Mouse (Mus musculus) stomach, postnatal 0 days (tissue): ENCODE measurements around the gene Zfp609. TPM values are rescaled to one million over a fixed set of nuclear protein-coding genes. Genes with fewer than 3 reads are reported as not detected.
A peak's percentile ranks its signal among the peaks of the same experiment; 100 is the strongest.

Experiments used
- ATAC-seq: fragments of 200-750 bp; cut with Nextera tagmentation; 2 replicates; pipeline ENCODE4 v1.8.0; 2017; ENCODE audit not compliant: low FRiP score, low TSS enrichment
- DNase-seq: peaks from one replicate; pipeline ENCODE4 v3.0.0-alpha.2; 2016; ENCODE audit warnings: low spot score
- H3K27ac ChIP-seq: fragments of 300-500 bp; sonication (generic); replicated peaks from 2 replicates; pipeline ENCODE4 v1.5.1; 2014; ENCODE audit warnings: mild to moderate bottlenecking, control low read depth
- H3K27me3 ChIP-seq: fragments of 300-500 bp; sonication (generic); 2 replicates; pipeline ENCODE4 v1.6.1; 2014; ENCODE audit warnings: low read length; ENCODE audit not compliant: control insufficient read depth, insufficient read depth
- H3K36me3 ChIP-seq: fragments of 300-500 bp; sonication (generic); 2 replicates; pipeline ENCODE4 v1.6.1; 2014; ENCODE audit warnings: low read length, mixed read lengths; ENCODE audit not compliant: control insufficient read depth, insufficient read depth
- H3K4me1 ChIP-seq: fragments of 300-500 bp; sonication (generic); replicated peaks from 2 replicates; pipeline ENCODE4 v1.6.1; 2014; ENCODE audit warnings: antibody characterized with exemption; ENCODE audit not compliant: control insufficient read depth, insufficient read depth
- H3K4me2 ChIP-seq: fragments of 300-500 bp; sonication (generic); replicated peaks from 2 replicates; pipeline ENCODE4 v1.6.1; 2014; ENCODE audit warnings: low read depth, mild to moderate bottlenecking, control low read depth, moderate library complexity
- H3K4me3 ChIP-seq: fragments of 300-500 bp; sonication (generic); 2 replicates; pipeline ENCODE4 v1.5.1; 2014; ENCODE audit warnings: low read depth, low read length, control low read depth
- H3K9ac ChIP-seq: fragments of 300-500 bp; sonication (generic); 2 replicates; pipeline ENCODE4 v1.6.1; 2014; ENCODE audit warnings: mild to moderate bottlenecking, low read length, control low read depth, mixed read lengths
- H3K9me3 ChIP-seq: fragments of 300-500 bp; sonication (generic); 2 replicates; pipeline ENCODE4 v1.6.1; 2016; ENCODE audit warnings: low read length; ENCODE audit not compliant: control insufficient read depth
- CTCF ChIP-seq: IDR thresholded peaks from 2 replicates; pipeline ENCODE4 v1.5.1; 2016; ENCODE audit warnings: antibody characterized with exemption, low read depth, mild to moderate bottlenecking, moderate library complexity
- EP300 ChIP-seq: optimal IDR thresholded peaks from 2 replicates; pipeline ENCODE3; 2016; ENCODE audit warnings: antibody characterized with exemption
- WGBS: fragments of 180-500 bp; shearing (Covaris S2); extraction: QIAGEN DNeasy Blood & Tissue Kit; methylation state at CpG from one replicate; pipeline ENCODE4 v1.1.7; 2014; 5-methylcytosine and 5-hydroxymethylcytosine counted together
- polyA plus RNA-seq: library from polyadenylated mRNA; unstranded; fragments of >200 nt; fragmentation: Nextera tagmentation; extraction: Ambion mirVana; gene quantifications from 2 replicates; pipeline ENCODE4 v1.2.1, GENCODE M21; 2015

Gene Zfp609
- polyA plus RNA-seq, 1 experiment from 2014 or later = 2.4 TPM

DNA sequence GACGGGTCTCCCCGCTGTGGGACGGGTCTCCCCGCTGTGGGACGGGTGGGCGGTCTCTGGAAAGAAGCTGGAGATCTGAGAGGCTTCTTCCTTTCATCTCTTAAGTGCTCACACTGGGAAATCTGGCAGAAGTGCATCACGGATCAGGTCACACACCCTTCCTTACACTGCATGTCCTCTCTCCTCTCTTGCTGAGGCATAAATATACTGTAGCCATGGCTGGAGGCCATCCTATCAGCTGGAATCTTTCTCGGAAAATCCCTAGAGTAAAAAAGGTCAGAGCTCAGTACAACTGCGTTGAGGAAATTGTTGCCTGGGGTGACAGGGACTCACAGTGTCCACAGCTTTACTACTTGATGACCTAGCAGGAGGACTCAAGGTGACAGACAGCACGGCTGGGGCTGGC lies 106.2 kb downstream of the Zfp609 start:
- no peak overlapping the region for H3K4me3 ChIP-seq
- 0 out of 2 replicates have a peak overlapping the region, but pooled peaks have one; percentile 8 for H3K4me2 ChIP-seq
- peak overlapping the region; percentile 40; the same call in 1 of the 2 replicates for H3K27ac ChIP-seq
- no peak overlapping the region for H3K9ac ChIP-seq
- no peaks in the 10 kb centered on the region for H3K27me3 ChIP-seq
- no peaks in the 10 kb centered on the region for H3K9me3 ChIP-seq
- no peak for ATAC-seq
- TF ChIP-seq EP300 (no peak), CTCF (no peak)
- no peaks in the 10 kb centered on the region; the same call in 1 of the 2 replicates for H3K4me1 ChIP-seq
- H3K36me3 ChIP-seq = no peaks in the 10 kb centered on the region
- 34% methylated on average over 10 of the region's 10 CpGs for WGBS
- no peak for DNase-seq

DNA sequence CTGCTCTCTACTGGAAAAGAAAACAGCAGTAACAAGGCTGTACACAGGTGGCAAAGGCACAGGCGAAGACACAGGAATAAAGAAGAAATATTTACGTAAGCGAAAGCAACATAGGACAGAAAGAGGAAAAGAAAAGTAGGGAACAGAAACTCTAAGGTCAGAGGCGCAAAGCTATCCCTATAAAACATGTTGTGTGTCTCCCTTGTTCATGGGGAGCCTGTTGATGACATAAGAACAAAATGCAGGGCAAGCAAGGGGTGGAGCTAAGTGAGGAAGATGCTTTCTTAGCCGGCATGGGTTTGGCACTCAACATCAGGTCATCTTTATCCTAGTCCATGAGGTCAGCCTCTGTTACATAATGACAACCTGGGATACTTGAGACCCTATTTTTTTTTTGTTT lies 109.2 kb downstream of the Zfp609 start:
- H3K4me1 ChIP-seq = no peaks in the 10 kb centered on the region; the same call in 1 of the 2 replicates
- ATAC-seq (no peak), DNase-seq (no peak)
- TF ChIP-seq CTCF (no peak), EP300 (no peak)
- 87% methylated on average over 5 of the region's 5 CpGs for WGBS
- no peak overlapping the region for H3K4me3 ChIP-seq
- no peaks in the 10 kb centered on the region for H3K36me3 ChIP-seq
- no peak overlapping the region for H3K4me2 ChIP-seq
- H3K9me3 ChIP-seq = no peaks in the 10 kb centered on the region
- no peak overlapping the region for H3K27ac ChIP-seq
- no peaks in the 10 kb centered on the region for H3K27me3 ChIP-seq
- no peak overlapping the region for H3K9ac ChIP-seq

DNA sequence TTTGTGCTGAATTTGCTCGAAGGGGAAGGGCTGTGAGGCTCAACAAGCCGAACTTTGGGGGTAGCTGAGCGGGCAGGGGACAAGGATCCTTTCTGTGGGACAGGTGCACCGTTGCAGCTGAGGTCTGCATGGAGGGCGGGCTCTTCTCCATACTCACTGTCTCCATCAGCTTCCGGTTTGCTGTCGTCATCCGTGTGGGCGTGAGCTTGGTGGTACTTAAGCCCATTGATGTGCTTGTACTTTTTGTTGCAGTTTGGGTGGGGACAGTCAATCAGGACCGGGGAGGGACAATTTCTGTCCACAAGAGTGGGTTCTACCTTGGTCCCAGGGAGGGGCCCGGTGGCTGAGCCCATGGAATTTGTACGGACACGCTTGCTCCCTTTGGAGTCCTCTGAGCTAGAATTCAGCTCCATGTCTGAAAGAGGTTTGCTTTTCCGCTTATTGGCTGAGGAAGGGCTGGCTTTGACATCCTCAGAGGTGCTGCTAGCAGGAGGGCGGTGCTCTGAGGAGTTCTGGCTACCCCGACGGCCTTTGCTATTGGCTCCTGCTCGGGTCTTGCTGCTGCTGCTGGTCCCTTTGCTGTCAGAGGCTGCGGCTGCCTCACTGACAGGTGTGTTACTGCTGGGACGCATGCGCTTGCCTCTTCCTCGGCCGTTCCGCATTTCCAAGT lies 123.3 kb downstream of the Zfp609 start:
- H3K9me3 ChIP-seq = no peaks in the 10 kb centered on the region
- H3K27ac ChIP-seq = no peak overlapping the region
- TF ChIP-seq CTCF = no peak
- TF ChIP-seq EP300 = no peak
- no peak overlapping the region for H3K4me3 ChIP-seq
- H3K4me2 ChIP-seq = no peak overlapping the region
- DNase-seq = no peak
- no peaks in the 10 kb centered on the region for H3K27me3 ChIP-seq
- H3K9ac ChIP-seq = no peak overlapping the region
- no peak for ATAC-seq
- 87% methylated on average over 24 of the region's 24 CpGs for WGBS
- peaks cover 10% of the 10 kb centered on the region for H3K36me3 ChIP-seq
- H3K4me1 ChIP-seq = no peaks in the 10 kb centered on the region

DNA sequence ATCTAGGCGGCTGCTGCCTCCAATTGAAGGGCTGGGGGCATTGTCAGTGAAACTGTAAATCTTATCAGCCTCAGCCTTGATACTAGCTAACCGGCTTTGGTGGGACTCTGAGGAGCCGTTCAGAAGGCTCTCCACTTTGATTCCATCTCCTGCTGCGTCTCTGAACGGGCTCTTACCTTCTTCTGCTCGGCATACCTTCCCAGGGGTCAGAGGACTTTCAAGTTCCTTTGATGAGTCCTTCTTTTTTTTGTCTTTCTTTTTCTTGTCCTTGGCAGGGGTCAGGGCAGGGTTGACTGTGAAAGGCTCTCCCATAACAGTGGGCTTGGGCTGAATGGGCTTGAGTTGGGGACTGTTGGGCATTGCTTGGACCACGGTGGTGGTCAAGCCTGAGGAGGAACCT lies 124.1 kb downstream of the Zfp609 start:
- 89% methylated on average over 7 of the region's 7 CpGs for WGBS

DNA sequence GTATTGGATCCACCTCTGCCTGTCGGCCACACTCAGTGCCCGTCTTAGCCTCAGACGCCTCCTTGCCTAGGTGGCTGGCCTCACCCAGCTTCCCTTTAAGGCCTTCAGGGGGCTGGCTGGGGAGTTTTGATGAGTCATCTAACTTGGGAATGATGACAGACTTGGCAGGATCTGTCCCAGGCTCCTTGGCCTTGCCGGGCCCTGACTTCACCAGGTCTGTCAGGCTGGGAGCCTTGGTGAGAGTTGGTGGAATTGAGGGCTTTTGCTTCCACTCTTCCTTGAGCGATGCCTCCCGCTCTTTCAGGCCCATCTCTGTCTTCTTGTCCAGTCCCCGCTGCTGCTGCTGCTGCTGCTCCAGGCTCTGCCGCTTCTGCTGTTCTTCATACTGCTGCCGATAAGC lies 125.1 kb downstream of the Zfp609 start:
- DNase-seq (no peak), ATAC-seq (no peak)
- H3K4me2 ChIP-seq = no peak overlapping the region
- H3K27ac ChIP-seq = no peak overlapping the region
- WGBS = 80% methylated on average over 9 of the region's 9 CpGs
- H3K27me3 ChIP-seq = no peaks in the 10 kb centered on the region
- no peaks in the 10 kb centered on the region for H3K9me3 ChIP-seq
- no peak overlapping the region for H3K4me3 ChIP-seq
- H3K9ac ChIP-seq = no peak overlapping the region
- peaks cover 18% of the 10 kb centered on the region for H3K36me3 ChIP-seq
- no peaks in the 10 kb centered on the region for H3K4me1 ChIP-seq
- TF ChIP-seq EP300 (no peak), CTCF (no peak)

More for the DNA sequence above, 124.1 kb downstream of the Zfp609 start:
- H3K4me2 ChIP-seq = no peak overlapping the region
- no peak overlapping the region for H3K27ac ChIP-seq
- no peaks in the 10 kb centered on the region for H3K4me1 ChIP-seq
- no peak overlapping the region for H3K9ac ChIP-seq
- H3K4me3 ChIP-seq = no peak overlapping the region
- ATAC-seq (no peak), DNase-seq (no peak)
- peaks cover 15% of the 10 kb centered on the region for H3K36me3 ChIP-seq
- TF ChIP-seq EP300 (no peak), CTCF (no peak)
- no peaks in the 10 kb centered on the region for H3K27me3 ChIP-seq
- H3K9me3 ChIP-seq = no peaks in the 10 kb centered on the region

DNA sequence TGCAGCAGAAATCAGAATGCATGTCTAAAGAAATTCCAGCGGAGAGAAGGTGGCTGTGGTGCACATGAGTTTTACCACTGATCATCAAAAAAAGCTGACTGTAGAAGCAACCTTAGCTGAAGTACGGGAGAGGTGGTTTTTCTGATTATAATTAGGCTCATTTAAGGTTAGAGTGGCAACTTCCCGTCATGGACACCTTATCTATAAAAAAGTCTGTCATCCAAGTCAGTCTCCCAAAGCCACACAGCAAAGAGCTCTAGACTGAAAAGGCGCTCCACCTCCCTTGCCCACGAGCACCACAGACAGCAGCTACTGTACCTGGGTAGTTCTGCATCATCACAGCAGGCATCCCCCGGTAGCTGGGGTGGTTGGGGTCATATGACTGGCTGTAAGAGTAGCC lies 126.9 kb downstream of the Zfp609 start:
- H3K4me1 ChIP-seq = no peaks in the 10 kb centered on the region
- no peak overlapping the region for H3K4me2 ChIP-seq
- ATAC-seq (no peak), DNase-seq (no peak)
- H3K27ac ChIP-seq = no peak overlapping the region
- H3K27me3 ChIP-seq = no peaks in the 10 kb centered on the region
- no peak overlapping the region for H3K9ac ChIP-seq
- H3K4me3 ChIP-seq = no peak overlapping the region
- H3K9me3 ChIP-seq = no peaks in the 10 kb centered on the region
- WGBS = 81% methylated on average over 6 of the region's 6 CpGs
- no peak for TF ChIP-seq CTCF
- TF ChIP-seq EP300 = no peak
- peaks cover 24% of the 10 kb centered on the region for H3K36me3 ChIP-seq
